Mouse (Mus musculus): ENCODE measurements around the gene Gm20604.
A peak's percentile ranks its signal among the peaks of the same experiment; 100 is the strongest.

The Gm20604 gene

DNA sequence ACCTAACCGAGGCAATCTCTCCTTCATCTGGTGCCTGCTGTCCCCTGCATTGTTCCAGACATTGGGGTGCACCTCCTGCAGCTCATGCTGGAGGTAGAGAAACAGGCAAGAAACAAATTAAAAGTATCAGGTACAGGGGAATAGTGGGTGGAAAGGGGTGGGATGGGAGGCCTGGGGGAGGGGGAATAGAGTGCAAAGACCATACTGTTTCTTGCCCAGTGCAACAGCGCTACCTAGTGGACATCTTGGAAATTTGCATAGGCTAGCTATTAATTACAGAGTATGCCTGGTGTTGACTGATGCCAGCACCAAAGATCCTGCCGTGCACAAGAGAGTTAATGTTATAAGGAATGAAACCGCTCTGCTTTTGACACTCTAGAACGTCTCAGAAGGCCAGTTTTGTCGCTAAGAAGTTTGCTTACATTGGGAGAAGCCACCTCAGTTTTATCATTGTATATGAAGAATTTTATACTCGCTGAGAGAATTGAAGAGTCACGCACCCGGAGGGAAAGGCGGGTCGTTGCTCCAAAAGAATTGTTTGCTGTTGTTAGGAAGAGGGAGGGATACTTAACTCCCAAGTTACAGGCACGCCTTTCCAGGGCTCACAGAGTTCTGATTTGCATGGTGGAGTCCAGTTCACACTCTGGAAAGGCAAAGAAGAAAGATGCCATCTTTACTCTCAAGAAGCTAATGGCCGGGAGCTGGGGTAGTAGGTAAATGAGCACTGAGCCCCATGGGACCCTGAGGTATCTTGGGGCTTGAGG lies 38.7 kb downstream of the Gm20604 start:
- no peak for TF ChIP-seq POU5F1 (IDR thresholded peaks at IDR 0.05; ENCODE audit: borderline replicate concordance, low read length)
- TF ChIP-seq CTCF (conservative IDR thresholded peaks at IDR 0.05; ENCODE audit: low read length): peak; percentile 65
- no peaks in the 10 kb centered on the region for H3K9me3 ChIP-seq (ENCODE audit: low read length)
- peak overlapping the region; percentile 57 for H3K4me3 ChIP-seq (replicated peaks; ENCODE audit: low read length)
- H3K4me1 ChIP-seq (replicated peaks; ENCODE audit: low read depth, low read length): peaks cover 95% of the 10 kb centered on the region
- no peaks in the 10 kb centered on the region for H3K27me3 ChIP-seq (ENCODE audit: insufficient read depth, low read length)
- H3K36me3 ChIP-seq (ENCODE audit: insufficient read depth, low read length): no peaks in the 10 kb centered on the region

GRCm38 (mm10) chr12:102714654-102715395 lies 43.6 kb downstream of the Gm20604 start:
- Histone ChIP-seq H3K4me3 (replicated peaks; ENCODE audit: low read length) (peak overlapping the region; percentile 26; the same call in 1 of the 2 replicates), H3K4me1 (replicated peaks; ENCODE audit: low read depth, low read length) (peaks cover 96% of the 10 kb centered on the region), H3K36me3 (ENCODE audit: insufficient read depth, low read length) (no peaks in the 10 kb centered on the region), H3K27me3 (ENCODE audit: insufficient read depth, low read length) (no peaks in the 10 kb centered on the region), H3K9me3 (ENCODE audit: low read length) (no peaks in the 10 kb centered on the region)
- no peak for TF ChIP-seq CTCF (conservative IDR thresholded peaks at IDR 0.05; ENCODE audit: low read length)
- TF ChIP-seq POU5F1 (IDR thresholded peaks at IDR 0.05; ENCODE audit: borderline replicate concordance, low read length): no peak
- TF ChIP-seq NANOG (IDR thresholded peaks at IDR 0.05; ENCODE audit: borderline replicate concordance, low read length): no peak

DNA sequence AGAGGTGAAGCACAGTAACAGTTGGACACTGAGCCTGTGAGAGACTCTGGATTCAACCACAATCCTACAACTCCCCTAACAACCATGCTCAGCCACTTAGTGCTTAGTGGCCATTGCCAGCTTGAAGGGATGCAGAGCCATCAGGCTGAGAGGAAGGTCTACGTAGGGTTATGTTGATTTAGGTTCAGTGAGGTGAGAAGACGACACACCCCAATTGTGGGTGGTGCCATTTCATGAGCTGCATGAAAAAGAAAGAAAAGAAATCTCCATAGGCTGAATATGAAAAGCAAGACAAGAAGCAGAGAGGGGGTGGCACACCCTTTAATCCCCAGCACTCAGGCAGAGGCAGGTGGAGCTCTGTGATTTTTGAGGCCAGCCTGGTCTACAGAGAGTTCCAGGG lies 44.4 kb downstream of the Gm20604 start:
- no peaks in the 10 kb centered on the region for H3K27me3 ChIP-seq (ENCODE audit: insufficient read depth, low read length)
- no peaks in the 10 kb centered on the region for H3K9me3 ChIP-seq (ENCODE audit: low read length)
- peak overlapping the region; percentile 54 for H3K4me3 ChIP-seq (replicated peaks; ENCODE audit: low read length)
- TF ChIP-seq POU5F1 (IDR thresholded peaks at IDR 0.05; ENCODE audit: borderline replicate concordance, low read length): no peak
- TF ChIP-seq NANOG (IDR thresholded peaks at IDR 0.05; ENCODE audit: borderline replicate concordance, low read length): no peak
- no peak for TF ChIP-seq CTCF (conservative IDR thresholded peaks at IDR 0.05; ENCODE audit: low read length)
- H3K4me1 ChIP-seq (replicated peaks; ENCODE audit: low read depth, low read length): peaks cover 97% of the 10 kb centered on the region
- H3K36me3 ChIP-seq (ENCODE audit: insufficient read depth, low read length): no peaks in the 10 kb centered on the region

DNA sequence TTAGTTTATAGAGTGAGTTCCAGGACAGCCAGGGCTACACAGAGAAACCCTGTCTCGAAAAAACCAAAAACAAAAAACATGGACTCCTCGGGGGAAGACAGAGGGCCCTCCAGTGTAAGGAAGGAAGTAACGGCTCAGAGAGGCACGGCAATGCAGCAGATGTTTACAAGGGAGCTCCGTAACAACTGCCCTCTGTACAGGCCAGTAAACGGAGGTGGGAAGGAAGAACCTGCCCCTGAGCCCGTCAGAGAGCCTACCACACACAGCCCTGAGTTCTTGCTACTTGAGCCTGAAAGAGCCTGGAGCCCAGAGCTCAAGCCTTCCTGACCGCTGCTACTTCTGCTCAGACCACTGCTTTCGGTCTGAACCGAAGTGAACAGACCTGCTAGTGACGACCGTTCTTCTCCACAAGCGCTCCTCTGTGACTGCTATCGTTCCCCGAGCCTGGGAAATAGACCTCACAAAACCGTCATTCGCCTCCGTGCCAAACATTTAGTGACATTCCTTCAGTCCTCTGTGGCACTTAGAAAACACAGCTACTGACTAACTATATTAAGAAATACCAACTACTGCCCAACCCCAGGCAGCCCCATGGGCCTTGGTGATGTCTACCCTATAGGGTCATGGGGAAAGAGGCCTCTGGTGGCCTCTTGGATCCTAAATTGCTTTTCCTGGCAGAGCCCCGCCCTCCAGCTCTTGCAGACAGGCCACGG lies 45.2 kb downstream of the Gm20604 start:
- Histone ChIP-seq H3K4me1 (replicated peaks; ENCODE audit: low read depth, low read length) (peaks cover 95% of the 10 kb centered on the region), H3K27me3 (ENCODE audit: insufficient read depth, low read length) (0 out of 2 replicates have a peak, but pooled peaks cover 1% of the 10 kb centered on the region), H3K36me3 (ENCODE audit: insufficient read depth, low read length) (no peaks in the 10 kb centered on the region), H3K9me3 (ENCODE audit: low read length) (no peaks in the 10 kb centered on the region), H3K4me3 (replicated peaks; ENCODE audit: low read length) (peak overlapping the region; percentile 54)
- TF ChIP-seq POU5F1 (IDR thresholded peaks at IDR 0.05; ENCODE audit: borderline replicate concordance, low read length): no peak
- no peak for TF ChIP-seq NANOG (IDR thresholded peaks at IDR 0.05; ENCODE audit: borderline replicate concordance, low read length)
- TF ChIP-seq CTCF (conservative IDR thresholded peaks at IDR 0.05; ENCODE audit: low read length): no peak

- Histone ChIP-seq H3K27me3 (ENCODE audit: insufficient read depth, low read length) (peaks cover 6% of the 10 kb centered on the region; the same call in 1 of the 2 replicates), H3K4me1 (replicated peaks; ENCODE audit: low read depth, low read length) (peaks cover 95% of the 10 kb centered on the region), H3K4me3 (replicated peaks; ENCODE audit: low read length) (0 out of 2 replicates have a peak overlapping the region, but pooled peaks have one; percentile 24), H3K9me3 (ENCODE audit: low read length) (no peaks in the 10 kb centered on the region), H3K36me3 (ENCODE audit: insufficient read depth, low read length) (no peaks in the 10 kb centered on the region)
- no peak for TF ChIP-seq NANOG (IDR thresholded peaks at IDR 0.05; ENCODE audit: borderline replicate concordance, low read length)
- TF ChIP-seq CTCF (conservative IDR thresholded peaks at IDR 0.05; ENCODE audit: low read length): no peak
- no peak for TF ChIP-seq POU5F1 (IDR thresholded peaks at IDR 0.05; ENCODE audit: borderline replicate concordance, low read length)
Observed at GRCm38 (mm10) chr12:102710851-102711375, 47.6 kb downstream of the Gm20604 start.

GRCm38 (mm10) chr12:102709896-102710295 lies 48.6 kb downstream of the Gm20604 start:
- Histone ChIP-seq H3K36me3 (ENCODE audit: insufficient read depth, low read length) (no peaks in the 10 kb centered on the region), H3K4me3 (replicated peaks; ENCODE audit: low read length) (no peak overlapping the region), H3K4me1 (replicated peaks; ENCODE audit: low read depth, low read length) (peaks cover 94% of the 10 kb centered on the region), H3K27me3 (ENCODE audit: insufficient read depth, low read length) (peaks cover 6% of the 10 kb centered on the region; the same call in 1 of the 2 replicates), H3K9me3 (ENCODE audit: low read length) (no peaks in the 10 kb centered on the region)
- TF ChIP-seq POU5F1 (IDR thresholded peaks at IDR 0.05; ENCODE audit: borderline replicate concordance, low read length) (no peak), CTCF (conservative IDR thresholded peaks at IDR 0.05; ENCODE audit: low read length) (no peak), NANOG (IDR thresholded peaks at IDR 0.05; ENCODE audit: borderline replicate concordance, low read length) (no peak)

DNA sequence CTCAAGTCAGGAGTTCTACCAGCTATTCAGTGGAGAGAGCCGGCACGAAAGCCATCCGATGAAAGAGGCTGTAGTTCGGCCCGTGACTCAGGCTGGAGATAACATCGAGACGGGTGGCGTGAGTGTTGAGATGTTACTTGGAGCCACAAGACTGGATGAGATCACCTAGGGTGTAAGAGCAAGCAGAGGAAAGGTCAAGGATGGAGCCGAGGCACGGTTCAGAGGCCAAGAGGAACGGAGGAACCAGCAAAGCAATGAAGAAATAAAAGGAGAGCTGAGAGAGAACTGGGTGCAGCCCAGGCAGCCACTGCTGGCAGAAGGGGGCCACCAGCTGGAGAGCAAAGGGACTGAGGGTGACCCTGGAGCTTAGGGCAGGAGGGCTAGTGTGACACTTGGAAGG lies 50.3 kb downstream of the Gm20604 start:
- TF ChIP-seq NANOG (IDR thresholded peaks at IDR 0.05; ENCODE audit: borderline replicate concordance, low read length): no peak
- 0 out of 2 replicates have a peak overlapping the region, but pooled peaks have one; percentile 13 for H3K4me3 ChIP-seq (replicated peaks; ENCODE audit: low read length)

More for the DNA sequence above, 50.3 kb downstream of the Gm20604 start:
- Histone ChIP-seq H3K9me3 (ENCODE audit: low read length) (no peaks in the 10 kb centered on the region), H3K4me1 (replicated peaks; ENCODE audit: low read depth, low read length) (peaks cover 87% of the 10 kb centered on the region), H3K27me3 (ENCODE audit: insufficient read depth, low read length) (peaks cover 9% of the 10 kb centered on the region; the same call in 1 of the 2 replicates), H3K36me3 (ENCODE audit: insufficient read depth, low read length) (no peaks in the 10 kb centered on the region)
